ENCODE assay signal across 8 mouse cellular contexts in genomic region chr5:64883491-64883890, GRCm38 (mm10). TPM values are rescaled to one million over a fixed set of nuclear protein-coding genes. Genes with fewer than 3 reads are reported as not detected.
DNase-seq lines count a peak whose midpoint lies in the region; ATAC-seq lines count a peak whose summit lies in the region.

No protein-coding gene starts in this region.

- no peak overlapping the region for H3K27ac ChIP-seq in forebrain, embryonic 15.5 days (replicated peaks)
- no peak overlapping the region for H3K27ac ChIP-seq in midbrain, embryonic 14.5 days (replicated peaks; ENCODE audit: low read depth, low read length)

- DNase-seq in adrenal gland, postnatal 10 days: peak; percentile 46
- no peak for DNase-seq in adrenal gland, adult 2 months
- peak; percentile 26 for DNase-seq in right cerebral cortex, adult 18-20 months
- no peak for DNase-seq in right cerebral cortex, postnatal 10 days (ENCODE audit: low spot score in 2 of 2)
- DNase-seq in kidney, postnatal 14 days: peak; percentile 56
- peak; percentile 80 for DNase-seq in midbrain, embryonic 14.5 days
- no peak for DNase-seq in ovary, adult 18-20 months (ENCODE audit: low spot score)

- H3K27me3 ChIP-seq in forebrain, embryonic 15.5 days: no peaks in the 10 kb centered on the region
- H3K27me3 ChIP-seq in midbrain, embryonic 14.5 days (ENCODE audit: control insufficient read depth, insufficient read depth, low read length): no peaks in the 10 kb centered on the region

- 5% methylated on average over 4 of the region's 4 CpGs for WGBS in forebrain, embryonic 15.5 days
- 9% methylated on average over 4 of the region's 4 CpGs for WGBS in midbrain, embryonic 14.5 days

- no peak overlapping the region for H3K9ac ChIP-seq in forebrain, embryonic 15.5 days (replicated peaks)
- no peak overlapping the region for H3K9ac ChIP-seq in midbrain, embryonic 14.5 days (replicated peaks; ENCODE audit: low read length)

- H3K4me1 ChIP-seq in forebrain, embryonic 15.5 days: peaks cover 7% of the 10 kb centered on the region
- no peaks in the 10 kb centered on the region for H3K4me1 ChIP-seq in midbrain, embryonic 14.5 days (ENCODE audit: control insufficient read depth, insufficient read depth, low read length)

- no peak overlapping the region for H3K4me3 ChIP-seq in forebrain, embryonic 15.5 days
- H3K4me3 ChIP-seq in midbrain, embryonic 14.5 days (replicated peaks; ENCODE audit: low read depth, low read length): no peak overlapping the region

- ATAC-seq in forebrain, embryonic 15.5 days (replicated peaks): peak; percentile 42; the same call in 1 of the 2 replicates
- peak; percentile 39; the same call in 1 of the 2 replicates for ATAC-seq in midbrain, embryonic 14.5 days (ENCODE audit: low FRiP score, low TSS enrichment)

- no peaks in the 10 kb centered on the region for H3K9me3 ChIP-seq in forebrain, embryonic 15.5 days
- no peaks in the 10 kb centered on the region for H3K9me3 ChIP-seq in midbrain, embryonic 14.5 days (ENCODE audit: control insufficient read depth, low read length)

- no peaks in the 10 kb centered on the region for H3K36me3 ChIP-seq in forebrain, embryonic 15.5 days
- no peaks in the 10 kb centered on the region for H3K36me3 ChIP-seq in midbrain, embryonic 14.5 days (ENCODE audit: control insufficient read depth, insufficient read depth, low read length)

- no peak overlapping the region for H3K4me2 ChIP-seq in forebrain, embryonic 15.5 days (replicated peaks)
- no peak overlapping the region for H3K4me2 ChIP-seq in midbrain, embryonic 14.5 days (ENCODE audit: low read length)

RNA-seq across cellular contexts. Expression of gene Tlr1, which starts 49.9 kb away (rescaled TPM):
- 1 to 10 TPM; 1.2 to 1.6 TPM for total RNA-seq in adrenal gland, postnatal 10 days (2021)
- total RNA-seq in adrenal gland, adult 2 months (2021): 1 to 10 TPM; 1.1 to 2.1 TPM
- polyA plus RNA-seq in adrenal gland, adult 2 months (2012; rRNA removed): 0.49 and 0.50 TPM in 2 replicates
- polyA plus RNA-seq in forebrain, embryonic 15.5 days (2015; fragmentation: Nextera tagmentation; extraction: Ambion mirVana): 0.19 and 0.50 TPM in 2 replicates
- 0.15 and 0.51 TPM in 2 replicates for polyA plus RNA-seq in midbrain, embryonic 14.5 days (2014; fragmentation: Nextera tagmentation; extraction: Ambion mirVana)

Comparison
In these comparisons a context has a peak if more than half of its experiments do, and no peak if none do; other contexts are left out.
1. DNase-seq: peak in adrenal gland, postnatal 10 days (single experiment), right cerebral cortex, adult 18-20 months (single experiment), kidney, postnatal 14 days (single experiment) and midbrain, embryonic 14.5 days (single experiment); none in adrenal gland, adult 2 months (single experiment), right cerebral cortex, postnatal 10 days (0 of 2) and ovary, adult 18-20 months (single experiment).